Mouse (Mus musculus): ENCODE results near the gene Pik3cd. TPM values are rescaled to one million over a fixed set of nuclear protein-coding genes. Genes with fewer than 3 reads are reported as not detected.

Gene Pik3cd
- total and polyA plus RNA-seq, 2 experiments from 2014 or later: 9.2 to 20.8 TPM

GRCm38 (mm10) chr4:149654232-149654631, 48.1 kb downstream of the Pik3cd start:
- Histone ChIP-seq H3K9me3 (ENCODE audit: low read length) (no peaks in the 10 kb centered on the region), H3K27me3 (ENCODE audit: insufficient read depth, low read length) (no peaks in the 10 kb centered on the region), H3K9ac (replicated peaks; ENCODE audit: low read length) (no peak overlapping the region), H3K4me1 (ENCODE audit: insufficient read depth, low read length) (no peaks in the 10 kb centered on the region), H3K36me3 (ENCODE audit: insufficient read depth, low read length) (peaks cover 35% of the 10 kb centered on the region; the same call in 1 of the 2 replicates), H3K4me3 (ENCODE audit: low read length) (no peak overlapping the region), H3K27ac (no peak overlapping the region), H3K4me2 (ENCODE audit: low read depth, low read length) (no peak overlapping the region)
- WGBS: 91% methylated on average over 4 of the region's 4 CpGs
- DNase-seq (ENCODE audit: low spot score): peak; percentile 49
- TF ChIP-seq CTCF (IDR thresholded peaks at IDR 0.05; ENCODE audit: low read depth): peak; percentile 84
- no peak for ATAC-seq

GRCm38 (mm10) chr4:149650493-149651193, 51.7 kb downstream of the Pik3cd start:
- ATAC-seq: peak; percentile 39; the same call in 1 of the 2 replicates

DNA sequence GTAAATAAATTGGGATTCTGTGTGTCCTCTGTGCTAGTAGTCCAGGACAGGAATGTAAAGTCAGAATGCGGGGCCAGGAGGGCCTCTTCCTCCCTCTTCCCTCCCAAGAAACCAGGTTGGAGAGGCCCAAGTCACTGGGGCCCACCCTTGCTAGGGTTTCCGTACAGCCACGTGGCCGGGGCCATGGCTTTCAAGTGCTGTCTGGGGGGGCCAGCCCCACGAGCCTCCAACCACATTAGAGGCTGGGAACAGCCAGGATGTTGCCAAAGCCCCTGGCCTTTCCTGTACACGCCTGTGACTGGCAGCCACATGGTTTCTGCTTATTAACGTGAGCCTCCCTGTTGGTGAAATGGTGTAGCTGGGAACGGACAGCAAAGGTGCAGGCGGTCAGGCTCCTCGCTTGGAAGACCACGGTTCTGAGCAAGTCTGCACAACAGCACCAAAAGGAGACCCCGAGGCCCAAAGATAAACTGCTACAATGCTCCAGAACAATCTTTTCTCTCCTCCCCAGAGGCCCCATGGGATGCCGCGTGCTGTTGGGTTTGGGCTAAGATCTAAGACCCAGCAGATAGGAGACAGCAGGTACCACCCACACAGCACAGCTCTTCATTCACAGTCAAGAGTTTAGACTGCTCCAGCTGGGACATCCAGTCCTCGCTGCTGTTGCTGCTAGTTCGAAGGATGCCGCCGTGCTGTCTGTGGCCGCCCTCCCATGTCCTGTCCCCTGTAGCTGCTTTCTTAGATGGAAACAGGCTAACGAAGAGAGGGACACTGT, 54.2 kb downstream of the Pik3cd start:
- no peak overlapping the region for H3K4me2 ChIP-seq (ENCODE audit: low read depth, low read length)

More at GRCm38 (mm10) chr4:149650493-149651193, 51.7 kb downstream of the Pik3cd start:
- no peak overlapping the region for H3K4me2 ChIP-seq (ENCODE audit: low read depth, low read length)
- peak; percentile 88 for TF ChIP-seq CTCF (IDR thresholded peaks at IDR 0.05; ENCODE audit: low read depth)
- H3K4me3 ChIP-seq (ENCODE audit: low read length): no peak overlapping the region
- H3K27ac ChIP-seq: no peak overlapping the region
- no peaks in the 10 kb centered on the region for H3K4me1 ChIP-seq (ENCODE audit: insufficient read depth, low read length)
- peak; percentile 83 for DNase-seq (ENCODE audit: low spot score)
- H3K9me3 ChIP-seq (ENCODE audit: low read length): no peaks in the 10 kb centered on the region
- no peak overlapping the region for H3K9ac ChIP-seq (replicated peaks; ENCODE audit: low read length)
- H3K36me3 ChIP-seq (ENCODE audit: insufficient read depth, low read length): peaks cover 56% of the 10 kb centered on the region
- 70% methylated on average over 24 of the region's 24 CpGs for WGBS
- H3K27me3 ChIP-seq (ENCODE audit: insufficient read depth, low read length): no peaks in the 10 kb centered on the region

GRCm38 (mm10) chr4:149645761-149646160, 56.6 kb downstream of the Pik3cd start:
- no peak for DNase-seq (ENCODE audit: low spot score)
- Histone ChIP-seq H3K4me2 (ENCODE audit: low read depth, low read length) (no peak overlapping the region), H3K4me3 (ENCODE audit: low read length) (no peak overlapping the region), H3K36me3 (ENCODE audit: insufficient read depth, low read length) (peaks cover 87% of the 10 kb centered on the region), H3K9me3 (ENCODE audit: low read length) (no peaks in the 10 kb centered on the region), H3K27ac (no peak overlapping the region), H3K27me3 (ENCODE audit: insufficient read depth, low read length) (no peaks in the 10 kb centered on the region), H3K9ac (replicated peaks; ENCODE audit: low read length) (no peak overlapping the region), H3K4me1 (ENCODE audit: insufficient read depth, low read length) (no peaks in the 10 kb centered on the region)
- WGBS: 95% methylated on average over 9 of the region's 9 CpGs
- ATAC-seq: no peak
- TF ChIP-seq CTCF (IDR thresholded peaks at IDR 0.05; ENCODE audit: low read depth): no peak

More for the DNA sequence above, 54.2 kb downstream of the Pik3cd start:
- WGBS: 85% methylated on average over 20 of the region's 20 CpGs
- no peak for ATAC-seq
- H3K27me3 ChIP-seq (ENCODE audit: insufficient read depth, low read length): no peaks in the 10 kb centered on the region
- H3K4me3 ChIP-seq (ENCODE audit: low read length): no peak overlapping the region
- H3K9ac ChIP-seq (replicated peaks; ENCODE audit: low read length): no peak overlapping the region
- DNase-seq (ENCODE audit: low spot score): no peak
- H3K27ac ChIP-seq: no peak overlapping the region
- no peak for TF ChIP-seq CTCF (IDR thresholded peaks at IDR 0.05; ENCODE audit: low read depth)
- H3K4me1 ChIP-seq (ENCODE audit: insufficient read depth, low read length): no peaks in the 10 kb centered on the region
- peaks cover 70% of the 10 kb centered on the region for H3K36me3 ChIP-seq (ENCODE audit: insufficient read depth, low read length)
- H3K9me3 ChIP-seq (ENCODE audit: low read length): no peaks in the 10 kb centered on the region

DNA sequence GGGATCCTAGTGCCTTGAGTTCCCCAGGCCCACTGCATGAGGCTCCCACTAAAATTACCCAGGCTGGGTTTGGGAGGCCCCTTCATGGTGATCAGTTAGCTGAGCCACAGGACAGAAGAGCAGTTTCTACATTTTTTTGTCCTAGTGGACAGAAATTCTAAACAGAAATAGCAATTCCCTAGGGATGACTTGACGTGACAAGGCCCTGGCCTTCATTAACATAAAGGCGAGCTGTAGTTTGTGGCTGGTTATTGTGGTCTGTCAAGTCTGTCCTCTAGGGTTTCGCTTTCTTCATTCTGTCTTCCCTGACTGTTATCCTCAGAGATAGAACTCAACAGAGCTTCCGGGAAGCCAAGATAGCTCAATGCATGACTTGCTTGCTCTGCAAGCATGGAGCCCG, 60.4 kb downstream of the Pik3cd start:
- 73% methylated on average over 5 of the region's 5 CpGs for WGBS
- no peak for DNase-seq (ENCODE audit: low spot score)
- Histone ChIP-seq H3K27ac (no peak overlapping the region), H3K4me3 (ENCODE audit: low read length) (no peak overlapping the region), H3K9ac (replicated peaks; ENCODE audit: low read length) (no peak overlapping the region), H3K36me3 (ENCODE audit: insufficient read depth, low read length) (peaks cover 75% of the 10 kb centered on the region), H3K27me3 (ENCODE audit: insufficient read depth, low read length) (no peaks in the 10 kb centered on the region), H3K4me2 (ENCODE audit: low read depth, low read length) (no peak overlapping the region), H3K4me1 (ENCODE audit: insufficient read depth, low read length) (no peaks in the 10 kb centered on the region), H3K9me3 (ENCODE audit: low read length) (no peaks in the 10 kb centered on the region)
- no peak for ATAC-seq
- no peak for TF ChIP-seq CTCF (IDR thresholded peaks at IDR 0.05; ENCODE audit: low read depth)

- Histone ChIP-seq H3K27ac (no peak overlapping the region), H3K9me3 (ENCODE audit: low read length) (no peaks in the 10 kb centered on the region), H3K4me3 (ENCODE audit: low read length) (no peak overlapping the region), H3K27me3 (ENCODE audit: insufficient read depth, low read length) (no peaks in the 10 kb centered on the region), H3K4me1 (ENCODE audit: insufficient read depth, low read length) (no peaks in the 10 kb centered on the region), H3K9ac (replicated peaks; ENCODE audit: low read length) (no peak overlapping the region), H3K36me3 (ENCODE audit: insufficient read depth, low read length) (peaks cover 73% of the 10 kb centered on the region), H3K4me2 (ENCODE audit: low read depth, low read length) (no peak overlapping the region)
- 69% methylated on average over 8 of the region's 8 CpGs for WGBS
- no peak for TF ChIP-seq CTCF (IDR thresholded peaks at IDR 0.05; ENCODE audit: low read depth)
- ATAC-seq: no peak
- no peak for DNase-seq (ENCODE audit: low spot score)
Measured at GRCm38 (mm10) chr4:149641400-149641799, 61.0 kb downstream of the Pik3cd start.

Data from hindbrain, postnatal 0 days (tissue).